Mouse (Mus musculus) midbrain, embryonic 11.5 days (tissue): ENCODE measurements at regions not wholly inside any gene's neighbourhood (a gene's known extent, or its start where the extent isn't known, plus 50 kb on each side); places are given as distances from the start of the nearest gene placed in this dataset.

Experiments used
- ATAC-seq: fragments of 200-750 bp; cut with Nextera tagmentation; 2 replicates; pipeline ENCODE4 v1.8.0; 2017; ENCODE audit warnings: moderate TSS enrichment, moderate library complexity; ENCODE audit not compliant: low FRiP score
- DNase-seq: peaks from one replicate; pipeline ENCODE4 v3.0.0; 2015; ENCODE audit warnings: low spot score; ENCODE audit errors: missing footprints
- H3K27ac ChIP-seq: fragments of 300-500 bp; sonication (generic); 2 replicates; pipeline ENCODE4 v1.5.1; 2014; ENCODE audit warnings: low read depth, low read length
- H3K27me3 ChIP-seq: fragments of 300-500 bp; sonication (generic); 2 replicates; pipeline ENCODE4 v1.6.1; 2014; ENCODE audit warnings: mild to moderate bottlenecking, low read length, moderate library complexity, mixed read lengths; ENCODE audit not compliant: control insufficient read depth, insufficient read depth
- H3K36me3 ChIP-seq: fragments of 300-500 bp; sonication (generic); 2 replicates; pipeline ENCODE4 v1.6.1; 2014; ENCODE audit warnings: mild to moderate bottlenecking, low read length, moderate library complexity, mixed read lengths; ENCODE audit not compliant: control insufficient read depth, insufficient read depth
- H3K4me1 ChIP-seq: fragments of 300-500 bp; sonication (generic); 2 replicates; pipeline ENCODE4 v1.6.1; 2014; ENCODE audit warnings: low read length; ENCODE audit not compliant: control insufficient read depth, insufficient read depth
- H3K4me2 ChIP-seq: fragments of 300-500 bp; sonication (generic); 2 replicates; pipeline ENCODE4 v1.6.1; 2014; ENCODE audit warnings: mild to moderate bottlenecking, moderate library complexity
- H3K4me3 ChIP-seq: fragments of 300-500 bp; sonication (generic); 2 replicates; pipeline ENCODE4 v1.5.1; 2014; ENCODE audit warnings: low read depth, low read length
- H3K9ac ChIP-seq: fragments of 300-500 bp; sonication (generic); 2 replicates; pipeline ENCODE4 v1.6.1; 2014; ENCODE audit warnings: low read length
- H3K9me3 ChIP-seq: fragments of 300-500 bp; sonication (generic); 2 replicates; pipeline ENCODE4 v1.6.1; 2016; ENCODE audit warnings: low read length; ENCODE audit not compliant: control insufficient read depth
- WGBS: fragments of 180-500 bp; shearing (Covaris S2); extraction: QIAGEN DNeasy Blood & Tissue Kit; methylation state at CpG from one replicate; pipeline ENCODE4 v1.1.7; 2014; 5-methylcytosine and 5-hydroxymethylcytosine counted together

DNA sequence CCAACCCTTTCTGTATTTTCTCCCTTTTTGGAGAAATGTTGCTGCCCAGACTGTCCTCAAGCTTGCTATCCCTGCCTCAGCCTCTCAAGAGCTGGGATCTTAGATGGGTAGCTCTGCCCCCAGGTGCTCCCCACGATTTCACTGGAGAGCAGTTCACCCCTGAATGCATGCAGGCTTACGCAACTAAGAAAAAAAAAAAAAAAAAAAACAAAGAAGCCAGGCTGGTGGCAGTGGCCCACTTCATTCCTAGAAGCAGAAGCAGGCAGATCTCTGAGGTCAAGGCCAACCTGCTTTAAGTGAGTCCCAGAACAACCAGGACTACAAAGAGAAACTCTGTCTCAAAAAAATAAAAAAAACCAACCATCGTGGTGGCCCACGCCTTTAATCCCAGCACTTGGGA lies 51.2 kb upstream of the Fbxo11 start:
- ATAC-seq: no peak
- WGBS: 90% methylated on average over 4 of the region's 4 CpGs

DNA sequence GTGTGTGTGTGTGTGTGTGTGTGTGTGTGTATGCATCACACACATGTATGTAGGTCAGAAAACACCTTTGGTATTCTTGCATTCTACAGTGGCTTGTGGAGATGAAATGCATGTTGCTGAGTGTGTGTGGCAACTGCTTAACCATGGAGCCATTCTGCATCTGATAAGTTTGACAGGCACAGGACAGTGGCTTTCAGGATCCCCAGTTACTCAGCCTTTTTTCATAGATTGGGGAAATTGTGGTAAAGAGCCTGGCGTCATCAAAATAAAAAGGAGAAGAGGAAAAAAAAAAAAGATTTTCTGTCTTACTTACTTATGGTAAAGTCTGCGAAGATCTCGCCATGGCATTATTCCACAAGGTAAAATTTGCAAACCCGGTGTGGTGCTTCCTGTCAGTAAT lies 53.6 kb upstream of the Fbxo11 start:
- no peaks in the 10 kb centered on the region for H3K27me3 ChIP-seq
- no peaks in the 10 kb centered on the region for H3K36me3 ChIP-seq
- DNase-seq (peak; percentile 23), ATAC-seq (no peak)
- no peak overlapping the region for H3K9ac ChIP-seq
- H3K4me2 ChIP-seq: no peak overlapping the region
- no peaks in the 10 kb centered on the region for H3K4me1 ChIP-seq
- H3K4me3 ChIP-seq: no peak overlapping the region
- no peaks in the 10 kb centered on the region for H3K9me3 ChIP-seq
- 86% methylated on average over 4 of the region's 4 CpGs for WGBS
- H3K27ac ChIP-seq: no peak overlapping the region

More for the DNA sequence above, 51.2 kb upstream of the Fbxo11 start:
- Histone ChIP-seq H3K4me1 (no peaks in the 10 kb centered on the region), H3K4me2 (no peak overlapping the region), H3K9me3 (no peaks in the 10 kb centered on the region), H3K4me3 (no peak overlapping the region), H3K9ac (no peak overlapping the region), H3K36me3 (no peaks in the 10 kb centered on the region), H3K27ac (no peak overlapping the region), H3K27me3 (no peaks in the 10 kb centered on the region)
- DNase-seq: no peak

- H3K4me2 ChIP-seq: no peak overlapping the region
- no peak overlapping the region for H3K27ac ChIP-seq
- WGBS: 84% methylated on average over 3 of the region's 3 CpGs
- H3K27me3 ChIP-seq: no peaks in the 10 kb centered on the region
- H3K9me3 ChIP-seq: no peaks in the 10 kb centered on the region
- no peaks in the 10 kb centered on the region for H3K36me3 ChIP-seq
- H3K9ac ChIP-seq: no peak overlapping the region
- ATAC-seq (no peak), DNase-seq (no peak)
- H3K4me1 ChIP-seq: no peaks in the 10 kb centered on the region
- H3K4me3 ChIP-seq: no peak overlapping the region
Measured at GRCm38 (mm10) chr17:88123711-88124110, 58.6 kb upstream of the Fbxo11 start.

GRCm38 (mm10) chr17:88127126-88127525 lies 62.0 kb upstream of the Fbxo11 start:
- no peaks in the 10 kb centered on the region for H3K9me3 ChIP-seq
- DNase-seq: no peak
- ATAC-seq: no peak
- H3K27me3 ChIP-seq: no peaks in the 10 kb centered on the region
- no peak overlapping the region for H3K4me3 ChIP-seq
- H3K9ac ChIP-seq: no peak overlapping the region
- no peaks in the 10 kb centered on the region for H3K4me1 ChIP-seq
- 95% methylated on average over 2 of the region's 2 CpGs for WGBS
- H3K4me2 ChIP-seq: no peak overlapping the region
- no peaks in the 10 kb centered on the region for H3K36me3 ChIP-seq
- H3K27ac ChIP-seq: no peak overlapping the region

DNA sequence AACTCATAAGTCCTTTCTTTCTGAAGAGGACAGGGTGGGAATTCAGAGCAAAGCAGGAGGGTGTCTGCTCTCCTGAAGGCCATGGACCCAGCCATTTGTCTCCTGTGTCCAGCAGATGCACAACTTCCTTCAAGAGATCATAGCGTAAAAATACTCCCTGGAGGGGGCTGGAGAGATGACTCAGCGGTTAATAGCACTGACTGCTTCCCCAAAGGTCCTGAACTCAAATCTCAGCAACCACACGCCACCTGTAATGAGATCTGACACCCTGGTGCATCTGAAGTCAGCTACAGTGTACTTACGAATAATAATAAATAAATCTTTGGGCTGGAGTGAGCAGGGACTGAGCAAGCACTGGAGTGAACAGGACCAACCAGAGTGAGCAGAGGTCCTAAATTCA lies 66.2 kb upstream of the Fbxo11 start:
- 80% methylated on average over 4 of the region's 4 CpGs for whole genome bisulfite sequencing
- Histone ChIP-seq H3K4me2 (no peak overlapping the region), H3K36me3 (no peaks in the 10 kb centered on the region), H3K9ac (no peak overlapping the region), H3K9me3 (no peaks in the 10 kb centered on the region), H3K4me1 (no peaks in the 10 kb centered on the region), H3K27ac (no peak overlapping the region), H3K27me3 (no peaks in the 10 kb centered on the region), H3K4me3 (no peak overlapping the region)
- no peak for ATAC-seq
- DNase-seq: no peak

DNA sequence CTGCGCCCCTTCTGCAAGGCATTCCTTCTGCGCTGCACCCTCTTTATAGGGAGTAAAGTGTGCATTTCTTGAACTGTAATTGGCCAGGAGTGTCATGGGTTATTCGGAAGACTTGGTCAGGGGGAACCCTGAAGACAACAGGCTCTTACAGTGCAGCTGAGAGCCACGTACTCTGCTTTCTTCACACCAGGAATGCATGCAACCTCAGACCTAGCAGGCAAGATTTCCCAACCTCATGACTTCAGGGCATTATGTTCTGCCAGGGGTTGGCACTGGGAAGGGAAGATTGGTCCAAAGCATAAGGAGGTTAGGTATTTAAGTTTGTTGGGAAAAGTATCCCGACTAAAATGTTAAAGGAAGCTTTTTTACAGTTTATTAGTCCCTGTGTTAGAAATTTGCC lies 66.9 kb upstream of the Fbxo11 start:
- no peak for ATAC-seq
- Histone ChIP-seq H3K27me3 (no peaks in the 10 kb centered on the region), H3K4me2 (no peak overlapping the region), H3K36me3 (no peaks in the 10 kb centered on the region), H3K9me3 (no peaks in the 10 kb centered on the region), H3K9ac (no peak overlapping the region), H3K27ac (no peak overlapping the region), H3K4me1 (no peaks in the 10 kb centered on the region), H3K4me3 (no peak overlapping the region)
- no peak for DNase-seq
- 88% methylated on average over 5 of the region's 5 CpGs for WGBS

GRCm38 (mm10) chr17:88132601-88133346 lies 67.7 kb upstream of the Fbxo11 start:
- 79% methylated on average over 23 of the region's 23 CpGs for WGBS

DNA sequence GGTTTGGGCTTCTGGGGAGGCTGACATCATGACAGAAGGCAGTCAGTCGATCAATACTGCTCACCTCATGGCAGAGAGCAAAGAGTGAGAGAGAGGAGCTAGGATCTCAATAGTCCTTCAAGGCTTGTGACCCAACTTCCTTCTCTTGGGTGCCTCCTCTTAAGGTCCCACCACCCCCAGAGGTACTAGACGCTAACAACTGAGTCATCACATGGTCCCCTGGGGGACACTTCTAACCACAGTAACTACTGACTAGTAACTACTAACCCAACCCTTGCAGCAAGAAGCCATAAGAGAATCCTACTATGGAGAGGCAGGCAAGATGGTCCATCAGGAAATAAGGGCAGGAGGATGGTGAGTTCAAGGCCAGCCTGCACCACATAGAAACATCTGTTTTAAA lies 69.5 kb upstream of the Fbxo11 start:
- H3K36me3 ChIP-seq: no peaks in the 10 kb centered on the region
- H3K9ac ChIP-seq: no peak overlapping the region
- H3K9me3 ChIP-seq: no peaks in the 10 kb centered on the region
- no peak overlapping the region for H3K4me2 ChIP-seq
- ATAC-seq: no peak
- H3K4me1 ChIP-seq: no peaks in the 10 kb centered on the region
- no peaks in the 10 kb centered on the region for H3K27me3 ChIP-seq
- no peak overlapping the region for H3K4me3 ChIP-seq
- 94% methylated on average over 2 of the region's 2 CpGs for WGBS
- DNase-seq: no peak
- H3K27ac ChIP-seq: no peak overlapping the region

More at GRCm38 (mm10) chr17:88132601-88133346, 67.7 kb upstream of the Fbxo11 start:
- Histone ChIP-seq H3K36me3 (no peaks in the 10 kb centered on the region), H3K4me2 (no peak overlapping the region), H3K9me3 (no peaks in the 10 kb centered on the region), H3K9ac (no peak overlapping the region), H3K27ac (no peak overlapping the region), H3K27me3 (no peaks in the 10 kb centered on the region), H3K4me3 (no peak overlapping the region), H3K4me1 (no peaks in the 10 kb centered on the region)
- DNase-seq (no peak), ATAC-seq (no peak)

- Histone ChIP-seq H3K27me3 (no peaks in the 10 kb centered on the region), H3K4me3 (no peak overlapping the region), H3K27ac (no peak overlapping the region), H3K36me3 (no peaks in the 10 kb centered on the region), H3K9ac (no peak overlapping the region), H3K9me3 (no peaks in the 10 kb centered on the region), H3K4me1 (no peaks in the 10 kb centered on the region), H3K4me2 (no peak overlapping the region)
- DNase-seq (no peak), ATAC-seq (no peak)
- WGBS: 44% methylated on average over 12 of the region's 12 CpGs
Measured at GRCm38 (mm10) chr17:88141538-88141937, 76.4 kb upstream of the Fbxo11 start.
